Mouse (Mus musculus) testis, adult 2 months (tissue): Measurements from ENCODE around the gene Acox1. TPM values are rescaled to one million over a fixed set of nuclear protein-coding genes. Genes with fewer than 3 reads are reported as not detected.

ENCODE experiments used
- H3K27ac ChIP-seq: fragments of 200-500 bp; 2 replicates; pipeline ENCODE4 v1.5.1; 2012; ENCODE audit warnings: low read depth, low read length; ENCODE audit not compliant: control insufficient read depth, insufficient read depth
- H3K27me3 ChIP-seq: fragments of 200-500 bp; 2 replicates; pipeline ENCODE4 v1.6.1; 2012; ENCODE audit warnings: mild to moderate bottlenecking, low read length, moderate library complexity; ENCODE audit not compliant: control insufficient read depth, insufficient read depth
- H3K36me3 ChIP-seq: fragments of 200-500 bp; 2 replicates; pipeline ENCODE4 v1.6.1; 2012; ENCODE audit warnings: mild to moderate bottlenecking, low read length; ENCODE audit not compliant: control insufficient read depth, insufficient read depth
- H3K4me1 ChIP-seq: fragments of 200-500 bp; 2 replicates; pipeline ENCODE4 v1.6.1; 2012; ENCODE audit warnings: low read length; ENCODE audit not compliant: control insufficient read depth, insufficient read depth
- H3K4me3 ChIP-seq: fragments of 200-500 bp; 2 replicates; pipeline ENCODE4 v1.5.1; 2012; ENCODE audit warnings: low read depth, mild to moderate bottlenecking, low read length, moderate library complexity, mixed read lengths; ENCODE audit not compliant: control insufficient read depth
- CTCF ChIP-seq: fragments of 200-500 bp; IDR thresholded peaks from 2 replicates; pipeline ENCODE4 v1.5.1; 2012; ENCODE audit warnings: low read depth, mild to moderate bottlenecking, inconsistent platforms, low read length, moderate library complexity; ENCODE audit not compliant: control insufficient read depth, insufficient read depth, insufficient replicate concordance
- POLR2A ChIP-seq: fragments of 200-500 bp; IDR thresholded peaks from 2 replicates; pipeline ENCODE4 v1.6.1; 2012; ENCODE audit warnings: low read depth, mild to moderate bottlenecking, inconsistent platforms, low read length, moderate library complexity; ENCODE audit not compliant: control insufficient read depth
- polyA plus RNA-seq: library from polyadenylated mRNA; depleted of rRNA; stranded (reverse); fragments of >200 nt; gene quantifications from 2 replicates; pipeline ENCODE4 v1.2.3, GENCODE M21; 2012; rRNA removed

The Acox1 gene
- polyA plus RNA-seq, 1 experiment = 19.0 TPM

GRCm38 (mm10) chr11:116127986-116128385 lies 70.9 kb downstream of the Acox1 start:
- Histone ChIP-seq H3K27me3 (no peaks in the 10 kb centered on the region), H3K36me3 (no peaks in the 10 kb centered on the region), H3K27ac (peak overlapping the region; percentile 51; the same call in 1 of the 2 replicates), H3K4me1 (peaks cover 15% of the 10 kb centered on the region), H3K4me3 (no peak overlapping the region)
- TF ChIP-seq CTCF = no peak

- Histone ChIP-seq H3K4me1 (peaks cover 15% of the 10 kb centered on the region), H3K27ac (peak within 1 kb of the TSS; percentile 51), H3K27me3 (no peaks in the 10 kb centered on the region), H3K36me3 (no peaks in the 10 kb centered on the region), H3K4me3 (no peak within 1 kb of the TSS)
- TF ChIP-seq POLR2A (no peak), CTCF (no peak)
Observed at GRCm38 (mm10) chr11:116127156-116127980, 71.5 kb downstream of the Acox1 start, which contains the start of gene Trim47. TSS of gene Trim47 (minus strand) at chr11:116127210.

GRCm38 (mm10) chr11:116126261-116126660 lies 72.6 kb downstream of the Acox1 start:
- H3K4me1 ChIP-seq = peaks cover 15% of the 10 kb centered on the region
- H3K27ac ChIP-seq = no peak overlapping the region
- H3K27me3 ChIP-seq = no peaks in the 10 kb centered on the region
- no peak overlapping the region for H3K4me3 ChIP-seq
- H3K36me3 ChIP-seq = no peaks in the 10 kb centered on the region
- TF ChIP-seq CTCF (no peak), POLR2A (no peak)

Other genes with a start within 250 kb of the Acox1 start
- 0.44 and 0.76 TPM in 2 replicates for gene Itgb4, start 224.3 kb downstream of the Acox1 start, polyA plus RNA-seq
- 27.8 and 30.3 TPM in 2 replicates for gene Galk1, start 186.3 kb downstream of the Acox1 start, polyA plus RNA-seq
- gene H3f3b, start 171.1 kb downstream of the Acox1 start, polyA plus RNA-seq = 276 and 330 TPM in 2 replicates
- gene Unk, start 168.7 kb downstream of the Acox1 start, polyA plus RNA-seq = 21.3 and 21.5 TPM in 2 replicates
- gene Unc13d, start 121.1 kb downstream of the Acox1 start, polyA plus RNA-seq = 3.4 and 3.8 TPM in 2 replicates
- gene Wbp2, start 112.0 kb downstream of the Acox1 start, polyA plus RNA-seq = 253 and 269 TPM in 2 replicates
- gene Trim47, start 71.8 kb downstream of the Acox1 start, polyA plus RNA-seq = 6.6 and 8.3 TPM in 2 replicates
- gene Trim65, start 67.9 kb downstream of the Acox1 start, polyA plus RNA-seq = 0.57 and 0.63 TPM in 2 replicates
- gene Mrpl38, start 60.2 kb downstream of the Acox1 start, polyA plus RNA-seq = 51.3 and 54.5 TPM in 2 replicates
- gene Fbf1, start 30.9 kb downstream of the Acox1 start, polyA plus RNA-seq = 48.2 and 55.9 TPM in 2 replicates
- 17.0 and 17.8 TPM in 2 replicates for gene Ten1, start 190 bp downstream of the Acox1 start, polyA plus RNA-seq
- gene Evpl, start 39.0 kb upstream of the Acox1 start, polyA plus RNA-seq = 1.1 and 1.2 TPM in 2 replicates
- gene Srp68, start 75.2 kb upstream of the Acox1 start, polyA plus RNA-seq = 49.3 and 49.9 TPM in 2 replicates
- 0.59 and 0.78 TPM in 2 replicates for gene Galr2, start 81.9 kb upstream of the Acox1 start, polyA plus RNA-seq
- 40.3 and 45.3 TPM in 2 replicates for gene Exoc7, start 108.2 kb upstream of the Acox1 start, polyA plus RNA-seq
- 75.5 and 97.6 TPM in 2 replicates for gene Foxj1, start 136.4 kb upstream of the Acox1 start, polyA plus RNA-seq
- 7.2 and 9.6 TPM in 2 replicates for gene Rnf157, start 214.0 kb upstream of the Acox1 start, polyA plus RNA-seq
- gene Ubald2, start 235.0 kb upstream of the Acox1 start, polyA plus RNA-seq = 76.4 and 88.4 TPM in 2 replicates